Mouse (Mus musculus): ENCODE measurements around the gene Hsph1. TPM values are rescaled to one million over a fixed set of nuclear protein-coding genes. Genes with fewer than 3 reads are reported as not detected.
A peak's percentile ranks its signal among the peaks of the same experiment; 100 is the strongest.

The Hsph1 gene
- polyA plus RNA-seq, 1 experiment from 2014 or later, result 86.0 TPM

DNA sequence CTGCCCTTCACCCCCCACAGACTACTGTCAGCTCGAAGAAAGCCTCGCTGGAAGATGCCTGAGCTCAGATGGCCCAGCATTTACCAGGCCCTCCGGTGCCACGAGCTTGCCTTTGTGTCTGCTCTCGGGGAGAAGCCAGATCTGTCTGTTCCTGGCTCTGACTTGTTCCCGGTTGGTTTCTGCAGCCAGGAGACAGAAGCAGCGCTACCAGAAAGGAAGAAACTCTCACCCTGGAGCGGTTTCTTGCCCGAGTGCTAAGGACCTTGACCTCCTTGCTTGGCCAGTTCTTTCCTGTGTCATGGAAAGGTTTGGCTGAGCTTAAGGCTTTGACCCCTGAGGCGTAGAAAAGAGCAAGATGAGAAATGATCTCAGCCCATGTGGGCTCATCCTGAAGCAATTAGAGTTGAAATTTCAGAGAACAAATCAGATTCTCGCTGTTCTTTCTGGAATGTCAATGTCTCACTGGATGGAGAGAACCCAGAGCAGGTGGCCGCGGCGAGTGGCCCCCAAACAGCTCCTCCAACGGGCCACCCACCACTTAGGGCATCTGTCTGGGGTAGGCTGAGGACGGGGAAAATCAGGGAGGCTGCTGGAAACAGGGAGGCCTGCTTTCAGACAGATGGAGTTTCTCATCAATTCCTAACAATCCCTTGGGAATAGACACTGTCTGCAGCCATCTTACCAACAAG is 24.6 kb downstream of the Hsph1 start:
- ATAC-seq, result no peak
- no peaks in the 10 kb centered on the region for H3K4me1 ChIP-seq (ENCODE audit: control insufficient read depth, insufficient read depth, low read length)
- no peaks in the 10 kb centered on the region for H3K27me3 ChIP-seq (replicated peaks; ENCODE audit: control insufficient read depth, insufficient read depth, low read length)
- no peak overlapping the region for H3K9ac ChIP-seq (ENCODE audit: low read length)
- 73% methylated on average over 16 of the region's 16 CpGs for WGBS
- no peak overlapping the region for H3K27ac ChIP-seq (ENCODE audit: low read depth, low read length)
- H3K9me3 ChIP-seq (replicated peaks; ENCODE audit: control insufficient read depth, low read length), result no peaks in the 10 kb centered on the region
- H3K36me3 ChIP-seq (ENCODE audit: control insufficient read depth, insufficient read depth, low read length), result peaks cover 27% of the 10 kb centered on the region
- H3K4me2 ChIP-seq (ENCODE audit: low read length), result no peak overlapping the region
- DNase-seq (ENCODE audit: low spot score), result peak; percentile 22
- H3K4me3 ChIP-seq (ENCODE audit: low read depth, low read length), result no peak overlapping the region

DNA sequence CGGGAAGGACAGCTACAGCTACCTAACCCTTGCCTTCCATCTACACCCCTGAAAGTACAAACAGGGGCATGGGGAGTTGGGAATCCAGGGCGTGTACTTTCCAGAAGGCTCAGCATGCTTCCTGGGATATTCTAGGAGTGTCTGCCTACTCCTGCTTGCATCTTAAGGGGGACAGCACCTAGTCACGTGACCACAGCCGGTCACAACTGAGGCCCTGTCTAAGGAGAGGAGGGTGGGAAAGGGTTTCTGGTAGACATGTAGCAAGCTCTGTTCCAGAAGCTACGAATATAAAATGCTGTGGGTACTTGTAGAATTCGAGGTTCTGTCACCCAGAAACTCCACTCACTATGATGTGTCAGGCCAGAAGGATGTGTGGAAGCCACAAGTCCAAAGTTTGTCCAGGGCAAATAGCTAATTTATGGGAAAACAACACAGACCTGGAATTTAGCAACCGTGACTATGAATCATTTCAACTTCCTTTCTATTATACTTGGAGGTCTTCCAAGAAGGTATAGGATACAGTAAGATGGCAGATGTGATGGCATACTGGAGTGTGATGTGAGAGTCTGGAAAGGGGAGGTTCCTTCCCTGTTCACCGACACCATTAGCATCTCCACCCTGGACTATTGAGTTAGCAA is 29.0 kb downstream of the Hsph1 start:
- WGBS, result 90% methylated on average over 8 of the region's 8 CpGs
- Histone ChIP-seq H3K27me3 (replicated peaks; ENCODE audit: control insufficient read depth, insufficient read depth, low read length) (no peaks in the 10 kb centered on the region), H3K9ac (ENCODE audit: low read length) (no peak overlapping the region), H3K36me3 (ENCODE audit: control insufficient read depth, insufficient read depth, low read length) (no peaks in the 10 kb centered on the region), H3K4me3 (ENCODE audit: low read depth, low read length) (no peak overlapping the region), H3K4me2 (ENCODE audit: low read length) (no peak overlapping the region), H3K4me1 (ENCODE audit: control insufficient read depth, insufficient read depth, low read length) (no peaks in the 10 kb centered on the region), H3K27ac (ENCODE audit: low read depth, low read length) (no peak overlapping the region), H3K9me3 (replicated peaks; ENCODE audit: control insufficient read depth, low read length) (no peaks in the 10 kb centered on the region)
- DNase-seq (ENCODE audit: low spot score) (no peak), ATAC-seq (no peak)

DNA sequence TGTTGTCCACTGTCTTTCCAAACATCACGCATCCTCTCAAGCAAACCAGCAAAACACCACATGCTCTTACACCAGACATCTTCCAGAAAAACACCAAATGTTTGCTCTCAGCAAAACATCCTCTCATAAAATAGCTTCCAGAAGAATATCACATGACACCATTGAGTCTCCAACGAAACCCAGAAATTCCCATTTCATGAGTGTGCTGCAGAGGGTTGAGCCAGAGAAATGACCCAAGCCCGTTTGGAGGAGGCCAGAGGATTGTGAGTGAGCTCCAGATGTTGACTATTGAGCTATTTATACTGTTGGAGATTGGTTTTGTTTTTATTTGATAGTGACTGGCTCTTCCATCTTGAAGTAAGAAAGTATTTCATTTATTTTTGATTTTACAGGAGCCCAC is 32.9 kb downstream of the Hsph1 start:
- H3K9me3 ChIP-seq (replicated peaks; ENCODE audit: control insufficient read depth, low read length), result no peaks in the 10 kb centered on the region
- no peaks in the 10 kb centered on the region for H3K27me3 ChIP-seq (replicated peaks; ENCODE audit: control insufficient read depth, insufficient read depth, low read length)
- DNase-seq (ENCODE audit: low spot score), result no peak
- H3K27ac ChIP-seq (ENCODE audit: low read depth, low read length), result no peak overlapping the region
- no peak overlapping the region for H3K9ac ChIP-seq (ENCODE audit: low read length)
- ATAC-seq, result no peak
- no peak overlapping the region for H3K4me2 ChIP-seq (ENCODE audit: low read length)
- H3K36me3 ChIP-seq (ENCODE audit: control insufficient read depth, insufficient read depth, low read length), result no peaks in the 10 kb centered on the region
- 81% methylated on average over 3 of the region's 3 CpGs for WGBS
- no peak overlapping the region for H3K4me3 ChIP-seq (ENCODE audit: low read depth, low read length)
- peaks cover 3% of the 10 kb centered on the region; the same call in 1 of the 2 replicates for H3K4me1 ChIP-seq (ENCODE audit: control insufficient read depth, insufficient read depth, low read length)

DNA sequence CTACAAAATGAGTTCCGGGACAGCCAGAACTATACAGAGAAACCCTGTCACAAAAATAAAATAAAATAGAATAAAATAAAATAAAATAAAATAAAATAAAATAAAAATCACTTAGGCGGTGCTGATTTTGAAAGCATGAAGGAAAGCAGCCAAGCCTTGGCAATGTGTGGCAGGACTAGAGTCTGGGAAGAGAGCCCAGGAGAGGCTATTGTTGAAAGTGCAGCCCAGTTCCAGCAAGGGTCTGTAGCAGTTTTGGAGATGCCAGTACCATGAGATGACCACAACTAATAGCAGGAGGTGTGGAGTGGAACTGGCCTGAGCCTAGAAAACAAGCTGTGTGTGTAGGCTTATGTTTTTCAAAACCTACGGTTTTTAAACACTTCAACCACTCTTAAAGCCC is 34.2 kb downstream of the Hsph1 start:
- H3K4me1 ChIP-seq (ENCODE audit: control insufficient read depth, insufficient read depth, low read length), result peaks cover 3% of the 10 kb centered on the region; the same call in 1 of the 2 replicates
- no peak overlapping the region for H3K27ac ChIP-seq (ENCODE audit: low read depth, low read length)
- WGBS, result 91% methylated on average over 3 of the region's 3 CpGs
- no peaks in the 10 kb centered on the region for H3K36me3 ChIP-seq (ENCODE audit: control insufficient read depth, insufficient read depth, low read length)
- H3K27me3 ChIP-seq (replicated peaks; ENCODE audit: control insufficient read depth, insufficient read depth, low read length), result no peaks in the 10 kb centered on the region
- no peak overlapping the region for H3K9ac ChIP-seq (ENCODE audit: low read length)
- ATAC-seq, result no peak
- peak; percentile 61 for DNase-seq (ENCODE audit: low spot score)
- H3K4me2 ChIP-seq (ENCODE audit: low read length), result no peak overlapping the region
- no peak overlapping the region for H3K4me3 ChIP-seq (ENCODE audit: low read depth, low read length)
- no peaks in the 10 kb centered on the region for H3K9me3 ChIP-seq (replicated peaks; ENCODE audit: control insufficient read depth, low read length)

DNA sequence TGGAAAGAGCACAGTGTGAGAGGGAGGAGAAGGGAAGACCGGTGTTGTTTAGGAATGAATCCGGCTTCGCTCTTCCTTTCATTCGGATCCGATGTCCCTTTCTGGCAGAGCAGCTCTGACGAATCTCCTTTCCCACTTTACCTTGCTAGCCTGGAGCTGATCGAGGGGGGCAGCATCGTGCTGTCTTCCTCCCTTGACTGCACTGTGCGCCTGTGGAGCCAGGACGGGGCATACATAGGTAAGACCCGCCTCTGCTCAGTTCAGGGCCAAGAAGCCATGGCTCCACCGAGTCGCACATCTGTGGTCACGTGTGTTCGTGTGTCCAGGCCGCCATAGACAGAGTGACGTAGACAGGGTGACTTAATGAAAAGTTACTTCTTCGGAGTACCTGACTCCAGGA is 38.8 kb downstream of the Hsph1 start:
- H3K4me1 ChIP-seq (ENCODE audit: control insufficient read depth, insufficient read depth, low read length), result peaks cover 3% of the 10 kb centered on the region; the same call in 1 of the 2 replicates
- no peak overlapping the region for H3K27ac ChIP-seq (ENCODE audit: low read depth, low read length)
- H3K36me3 ChIP-seq (ENCODE audit: control insufficient read depth, insufficient read depth, low read length), result no peaks in the 10 kb centered on the region
- no peak overlapping the region for H3K4me2 ChIP-seq (ENCODE audit: low read length)
- no peaks in the 10 kb centered on the region for H3K27me3 ChIP-seq (replicated peaks; ENCODE audit: control insufficient read depth, insufficient read depth, low read length)
- 49% methylated on average over 18 of the region's 18 CpGs for WGBS
- no peak overlapping the region for H3K9ac ChIP-seq (ENCODE audit: low read length)
- H3K4me3 ChIP-seq (ENCODE audit: low read depth, low read length), result no peak overlapping the region
- DNase-seq (ENCODE audit: low spot score) (no peak), ATAC-seq (no peak)
- no peaks in the 10 kb centered on the region for H3K9me3 ChIP-seq (replicated peaks; ENCODE audit: control insufficient read depth, low read length)

DNA sequence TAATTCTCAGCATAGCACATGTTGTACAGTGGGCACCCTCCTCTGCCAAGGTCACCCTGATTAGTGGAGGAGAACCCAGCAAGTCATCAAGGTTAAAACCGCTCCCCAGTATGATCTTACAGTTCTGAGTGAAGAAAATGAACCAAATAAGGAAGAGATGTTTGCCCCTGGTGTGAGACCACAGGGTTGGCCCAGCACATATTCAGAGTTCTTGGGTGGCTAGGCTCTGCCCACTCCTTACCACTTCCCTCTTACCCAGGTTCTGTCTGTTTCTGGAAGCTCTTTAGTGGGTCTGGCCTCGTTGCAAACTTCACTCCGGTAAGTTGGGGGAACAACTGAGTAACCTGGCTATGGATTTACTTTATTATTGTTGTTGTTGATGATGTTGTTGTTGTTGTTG is 42.0 kb downstream of the Hsph1 start:
- Histone ChIP-seq H3K9ac (ENCODE audit: low read length) (no peak overlapping the region), H3K4me2 (ENCODE audit: low read length) (no peak overlapping the region), H3K4me1 (ENCODE audit: control insufficient read depth, insufficient read depth, low read length) (no peaks in the 10 kb centered on the region), H3K9me3 (replicated peaks; ENCODE audit: control insufficient read depth, low read length) (no peaks in the 10 kb centered on the region), H3K4me3 (ENCODE audit: low read depth, low read length) (no peak overlapping the region), H3K36me3 (ENCODE audit: control insufficient read depth, insufficient read depth, low read length) (no peaks in the 10 kb centered on the region), H3K27me3 (replicated peaks; ENCODE audit: control insufficient read depth, insufficient read depth, low read length) (no peaks in the 10 kb centered on the region), H3K27ac (ENCODE audit: low read depth, low read length) (no peak overlapping the region)
- DNase-seq (ENCODE audit: low spot score) (no peak), ATAC-seq (no peak)
- WGBS, result 87% methylated on average over 3 of the region's 3 CpGs

DNA sequence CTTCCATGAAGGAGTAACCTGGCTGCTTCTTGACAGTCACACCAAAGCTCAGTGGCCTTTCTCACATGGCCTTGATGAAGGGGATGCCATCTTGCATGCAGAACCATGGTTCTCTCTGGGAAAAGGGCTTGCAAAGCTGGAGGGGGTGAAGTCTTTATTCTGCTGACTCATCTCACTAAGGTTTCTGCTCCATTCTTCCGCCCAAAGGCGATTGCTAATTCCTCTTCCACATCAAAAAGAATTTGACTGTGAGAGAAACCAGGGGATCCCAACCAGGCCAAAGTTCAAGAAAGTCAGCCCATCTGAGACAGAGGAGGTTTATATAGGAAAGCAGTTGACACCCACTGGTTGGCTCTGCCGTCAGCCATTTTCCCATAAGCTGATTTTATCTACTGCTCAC is 46.2 kb downstream of the Hsph1 start:
- ATAC-seq, result no peak
- Histone ChIP-seq H3K4me1 (ENCODE audit: control insufficient read depth, insufficient read depth, low read length) (no peaks in the 10 kb centered on the region), H3K36me3 (ENCODE audit: control insufficient read depth, insufficient read depth, low read length) (no peaks in the 10 kb centered on the region), H3K4me3 (ENCODE audit: low read depth, low read length) (no peak overlapping the region), H3K4me2 (ENCODE audit: low read length) (no peak overlapping the region), H3K9ac (ENCODE audit: low read length) (no peak overlapping the region), H3K9me3 (replicated peaks; ENCODE audit: control insufficient read depth, low read length) (no peaks in the 10 kb centered on the region), H3K27ac (ENCODE audit: low read depth, low read length) (no peak overlapping the region), H3K27me3 (replicated peaks; ENCODE audit: control insufficient read depth, insufficient read depth, low read length) (no peaks in the 10 kb centered on the region)
- WGBS, result 75% methylated on average over 3 of the region's 3 CpGs
- no peak for DNase-seq (ENCODE audit: low spot score)

DNA sequence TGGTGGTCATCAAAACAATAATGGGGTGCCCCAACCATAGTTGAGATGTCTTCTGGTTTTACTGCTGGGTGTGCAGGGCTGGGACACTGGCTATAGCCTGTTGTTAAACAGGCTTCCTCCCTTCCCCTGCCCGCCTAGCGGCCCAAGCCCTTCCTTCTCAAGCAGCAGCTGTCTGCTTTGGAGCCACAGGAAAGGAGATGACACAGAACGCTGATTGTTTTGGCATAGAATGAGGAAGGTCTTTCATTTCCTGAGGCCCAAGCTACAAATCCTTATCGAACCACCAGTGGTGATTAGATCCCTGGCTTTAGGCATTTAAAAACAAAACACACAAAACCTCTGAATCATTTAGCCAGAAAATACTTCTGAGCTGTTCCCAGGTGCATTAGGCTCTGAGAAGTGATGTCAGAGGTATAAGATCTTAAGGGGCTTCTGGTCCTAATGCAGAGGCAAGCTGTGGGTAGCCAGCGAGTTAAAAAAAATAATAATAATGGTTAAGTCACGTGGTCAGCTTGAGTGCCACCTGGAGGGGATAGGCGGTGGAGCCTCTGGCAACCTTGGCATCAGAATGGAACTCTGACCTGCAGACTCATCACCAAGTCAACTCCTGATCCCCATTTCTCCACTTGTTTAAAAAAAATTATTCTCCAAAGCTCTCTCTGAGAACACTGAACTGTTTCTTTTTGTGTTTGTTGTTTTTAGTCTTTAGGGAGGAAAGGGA is 47.2 kb downstream of the Hsph1 start:
- H3K4me1 ChIP-seq (ENCODE audit: control insufficient read depth, insufficient read depth, low read length), result 0 out of 2 replicates have a peak, but pooled peaks cover 2% of the 10 kb centered on the region
- H3K36me3 ChIP-seq (ENCODE audit: control insufficient read depth, insufficient read depth, low read length), result no peaks in the 10 kb centered on the region
- no peaks in the 10 kb centered on the region for H3K9me3 ChIP-seq (replicated peaks; ENCODE audit: control insufficient read depth, low read length)
- ATAC-seq (no peak), DNase-seq (ENCODE audit: low spot score) (no peak)
- WGBS, result 74% methylated on average over 7 of the region's 7 CpGs
- H3K9ac ChIP-seq (ENCODE audit: low read length), result no peak overlapping the region
- no peak overlapping the region for H3K4me3 ChIP-seq (ENCODE audit: low read depth, low read length)
- H3K27me3 ChIP-seq (replicated peaks; ENCODE audit: control insufficient read depth, insufficient read depth, low read length), result no peaks in the 10 kb centered on the region
- no peak overlapping the region for H3K4me2 ChIP-seq (ENCODE audit: low read length)
- no peak overlapping the region for H3K27ac ChIP-seq (ENCODE audit: low read depth, low read length)

All from forebrain, embryonic 14.5 days (tissue).